Mouse (Mus musculus): ENCODE measurements around the gene Csad. TPM values are rescaled to one million over a fixed set of nuclear protein-coding genes. Genes with fewer than 3 reads are reported as not detected.

Gene Csad
- polyA plus RNA-seq, 1 experiment from 2014 or later = 34.6 TPM

- H3K27me3 ChIP-seq (ENCODE audit: control insufficient read depth, insufficient read depth, low read length) = no peaks in the 10 kb centered on the region
- H3K27ac ChIP-seq (replicated peaks; ENCODE audit: low read depth, low read length) = no peak overlapping the region
- ATAC-seq (replicated peaks; ENCODE audit: insufficient number of reproducible peaks, low FRiP score, low TSS enrichment, low read depth) (no peak), DNase-seq (ENCODE audit: low spot score) (peak; percentile 84)
- no peak overlapping the region for H3K9ac ChIP-seq (replicated peaks; ENCODE audit: low read length)
- no peaks in the 10 kb centered on the region for H3K4me1 ChIP-seq (ENCODE audit: control insufficient read depth, insufficient read depth, low read length)
- WGBS = 11% methylated on average over 6 of the region's 6 CpGs
- no peak overlapping the region for H3K4me3 ChIP-seq (ENCODE audit: low read depth, low read length)
- no peaks in the 10 kb centered on the region for H3K9me3 ChIP-seq (replicated peaks; ENCODE audit: control insufficient read depth, low read length)
- H3K36me3 ChIP-seq (replicated peaks; ENCODE audit: control insufficient read depth, insufficient read depth, low read depth, low read length) = no peaks in the 10 kb centered on the region
- no peak overlapping the region for H3K4me2 ChIP-seq (ENCODE audit: low read depth, low read length)
Observed at GRCm38 (mm10) chr15:102178279-102178678, 26.2 kb downstream of the Csad start.

DNA sequence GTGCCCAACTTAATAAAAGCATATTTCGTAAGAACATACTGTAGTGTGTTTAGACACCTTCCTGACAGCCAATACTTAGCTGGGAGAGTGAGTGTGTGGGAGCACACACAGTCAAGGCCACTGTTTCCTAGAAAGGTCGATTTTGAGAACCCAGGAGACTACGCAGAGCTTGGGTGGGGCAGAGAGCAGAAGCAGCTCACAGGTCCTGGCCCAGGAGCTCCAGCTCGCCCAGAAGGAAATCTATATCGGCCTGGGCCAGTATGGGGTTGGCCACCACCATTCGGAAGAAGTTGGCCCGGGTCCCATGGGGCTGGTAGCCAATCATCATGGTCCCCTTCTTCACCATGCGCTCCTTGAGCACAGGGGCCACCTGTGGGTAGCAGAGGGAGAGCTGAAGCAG is 27.1 kb downstream of the Csad start:
- no peaks in the 10 kb centered on the region for H3K36me3 ChIP-seq (replicated peaks; ENCODE audit: control insufficient read depth, insufficient read depth, low read depth, low read length)
- H3K4me2 ChIP-seq (ENCODE audit: low read depth, low read length) = no peak overlapping the region
- no peak overlapping the region for H3K4me3 ChIP-seq (ENCODE audit: low read depth, low read length)
- no peak overlapping the region for H3K9ac ChIP-seq (replicated peaks; ENCODE audit: low read length)
- H3K27ac ChIP-seq (replicated peaks; ENCODE audit: low read depth, low read length) = no peak overlapping the region
- no peaks in the 10 kb centered on the region for H3K4me1 ChIP-seq (ENCODE audit: control insufficient read depth, insufficient read depth, low read length)
- ATAC-seq (replicated peaks; ENCODE audit: insufficient number of reproducible peaks, low FRiP score, low TSS enrichment, low read depth) (no peak), DNase-seq (ENCODE audit: low spot score) (no peak)
- no peaks in the 10 kb centered on the region for H3K9me3 ChIP-seq (replicated peaks; ENCODE audit: control insufficient read depth, low read length)
- 92% methylated on average over 8 of the region's 8 CpGs for WGBS
- H3K27me3 ChIP-seq (ENCODE audit: control insufficient read depth, insufficient read depth, low read length) = no peaks in the 10 kb centered on the region

GRCm38 (mm10) chr15:102176571-102177316 is 27.8 kb downstream of the Csad start:
- no peak overlapping the region for H3K9ac ChIP-seq (replicated peaks; ENCODE audit: low read length)
- DNase-seq (ENCODE audit: low spot score) (no peak), ATAC-seq (replicated peaks; ENCODE audit: insufficient number of reproducible peaks, low FRiP score, low TSS enrichment, low read depth) (no peak)
- no peak overlapping the region for H3K27ac ChIP-seq (replicated peaks; ENCODE audit: low read depth, low read length)
- no peak overlapping the region for H3K4me3 ChIP-seq (ENCODE audit: low read depth, low read length)
- no peak overlapping the region for H3K4me2 ChIP-seq (ENCODE audit: low read depth, low read length)
- H3K4me1 ChIP-seq (ENCODE audit: control insufficient read depth, insufficient read depth, low read length) = no peaks in the 10 kb centered on the region
- 89% methylated on average over 7 of the region's 7 CpGs for WGBS
- H3K27me3 ChIP-seq (ENCODE audit: control insufficient read depth, insufficient read depth, low read length) = no peaks in the 10 kb centered on the region
- H3K36me3 ChIP-seq (replicated peaks; ENCODE audit: control insufficient read depth, insufficient read depth, low read depth, low read length) = no peaks in the 10 kb centered on the region
- H3K9me3 ChIP-seq (replicated peaks; ENCODE audit: control insufficient read depth, low read length) = no peaks in the 10 kb centered on the region

DNA sequence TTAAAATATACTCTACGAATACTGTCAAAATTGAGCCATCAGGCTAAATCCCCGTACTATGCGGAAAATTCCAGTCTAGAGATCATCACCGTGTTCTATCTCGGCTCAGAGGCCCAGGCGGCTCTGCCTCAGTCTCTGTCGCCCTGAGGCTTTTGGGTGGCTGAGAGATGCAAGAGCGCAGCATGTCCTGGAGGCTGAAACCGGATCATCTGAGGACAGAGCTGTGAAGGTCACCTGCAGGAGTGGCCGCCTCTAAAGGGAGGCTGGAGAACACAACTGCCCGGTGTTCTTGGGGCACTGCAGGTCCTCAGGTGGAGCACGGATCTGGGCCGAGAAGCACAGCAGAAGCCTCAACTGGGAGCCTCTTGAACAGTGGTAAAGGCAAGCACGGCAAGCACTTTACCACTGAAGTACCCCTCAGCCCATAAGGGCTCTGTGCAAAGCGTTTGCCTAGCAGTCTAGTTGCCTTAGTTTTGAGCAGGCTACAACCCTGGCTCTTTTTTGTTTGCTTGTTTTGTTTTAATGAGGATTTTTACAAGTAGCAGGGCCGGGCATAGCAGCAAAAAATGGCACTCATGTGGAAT is 28.7 kb downstream of the Csad start:
- H3K4me3 ChIP-seq (ENCODE audit: low read depth, low read length) = no peak overlapping the region
- H3K4me2 ChIP-seq (ENCODE audit: low read depth, low read length) = no peak overlapping the region
- no peaks in the 10 kb centered on the region for H3K27me3 ChIP-seq (ENCODE audit: control insufficient read depth, insufficient read depth, low read length)
- H3K9ac ChIP-seq (replicated peaks; ENCODE audit: low read length) = no peak overlapping the region
- DNase-seq (ENCODE audit: low spot score) = no peak
- H3K27ac ChIP-seq (replicated peaks; ENCODE audit: low read depth, low read length) = no peak overlapping the region
- no peak for ATAC-seq (replicated peaks; ENCODE audit: insufficient number of reproducible peaks, low FRiP score, low TSS enrichment, low read depth)
- H3K4me1 ChIP-seq (ENCODE audit: control insufficient read depth, insufficient read depth, low read length) = no peaks in the 10 kb centered on the region
- H3K36me3 ChIP-seq (replicated peaks; ENCODE audit: control insufficient read depth, insufficient read depth, low read depth, low read length) = no peaks in the 10 kb centered on the region
- 85% methylated on average over 16 of the region's 16 CpGs for WGBS
- H3K9me3 ChIP-seq (replicated peaks; ENCODE audit: control insufficient read depth, low read length) = no peaks in the 10 kb centered on the region

- Histone ChIP-seq H3K36me3 (replicated peaks; ENCODE audit: control insufficient read depth, insufficient read depth, low read depth, low read length) (no peaks in the 10 kb centered on the region), H3K9ac (replicated peaks; ENCODE audit: low read length) (no peak overlapping the region), H3K27ac (replicated peaks; ENCODE audit: low read depth, low read length) (no peak overlapping the region), H3K4me2 (ENCODE audit: low read depth, low read length) (no peak overlapping the region), H3K4me1 (ENCODE audit: control insufficient read depth, insufficient read depth, low read length) (no peaks in the 10 kb centered on the region), H3K4me3 (ENCODE audit: low read depth, low read length) (no peak overlapping the region), H3K27me3 (ENCODE audit: control insufficient read depth, insufficient read depth, low read length) (no peaks in the 10 kb centered on the region), H3K9me3 (replicated peaks; ENCODE audit: control insufficient read depth, low read length) (no peaks in the 10 kb centered on the region)
- DNase-seq (ENCODE audit: low spot score) (no peak), ATAC-seq (replicated peaks; ENCODE audit: insufficient number of reproducible peaks, low FRiP score, low TSS enrichment, low read depth) (no peak)
- 63% methylated on average over 3 of the region's 3 CpGs for WGBS
Observed at GRCm38 (mm10) chr15:102173581-102173980, 30.9 kb downstream of the Csad start.

DNA sequence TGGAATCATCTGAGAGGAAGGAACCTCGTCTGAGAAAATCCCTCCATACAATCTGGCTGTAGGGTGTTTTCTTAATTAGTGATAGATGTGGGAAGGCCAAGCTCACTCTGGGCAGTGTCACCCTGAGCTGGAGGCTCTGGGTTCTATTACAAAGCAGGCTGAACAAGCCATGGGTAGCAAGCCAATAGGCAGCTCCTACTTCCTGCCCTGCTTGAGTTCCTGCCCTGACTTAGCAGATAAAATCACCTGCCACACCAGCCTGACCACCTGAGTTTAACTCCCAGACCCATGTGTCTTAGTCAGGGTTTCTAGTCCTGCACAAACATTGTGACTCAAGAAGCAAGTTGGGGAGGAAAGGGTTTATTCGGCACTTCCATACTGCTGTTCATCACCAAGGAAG is 35.5 kb downstream of the Csad start:
- H3K9ac ChIP-seq (replicated peaks; ENCODE audit: low read length) = no peak overlapping the region
- no peak overlapping the region for H3K4me3 ChIP-seq (ENCODE audit: low read depth, low read length)
- H3K36me3 ChIP-seq (replicated peaks; ENCODE audit: control insufficient read depth, insufficient read depth, low read depth, low read length) = no peaks in the 10 kb centered on the region
- DNase-seq (ENCODE audit: low spot score) (no peak), ATAC-seq (replicated peaks; ENCODE audit: insufficient number of reproducible peaks, low FRiP score, low TSS enrichment, low read depth) (no peak)
- 59% methylated on average over 2 of the region's 2 CpGs for WGBS
- no peak overlapping the region for H3K27ac ChIP-seq (replicated peaks; ENCODE audit: low read depth, low read length)
- no peak overlapping the region for H3K4me2 ChIP-seq (ENCODE audit: low read depth, low read length)
- H3K9me3 ChIP-seq (replicated peaks; ENCODE audit: control insufficient read depth, low read length) = no peaks in the 10 kb centered on the region
- H3K27me3 ChIP-seq (ENCODE audit: control insufficient read depth, insufficient read depth, low read length) = no peaks in the 10 kb centered on the region
- no peaks in the 10 kb centered on the region for H3K4me1 ChIP-seq (ENCODE audit: control insufficient read depth, insufficient read depth, low read length)

DNA sequence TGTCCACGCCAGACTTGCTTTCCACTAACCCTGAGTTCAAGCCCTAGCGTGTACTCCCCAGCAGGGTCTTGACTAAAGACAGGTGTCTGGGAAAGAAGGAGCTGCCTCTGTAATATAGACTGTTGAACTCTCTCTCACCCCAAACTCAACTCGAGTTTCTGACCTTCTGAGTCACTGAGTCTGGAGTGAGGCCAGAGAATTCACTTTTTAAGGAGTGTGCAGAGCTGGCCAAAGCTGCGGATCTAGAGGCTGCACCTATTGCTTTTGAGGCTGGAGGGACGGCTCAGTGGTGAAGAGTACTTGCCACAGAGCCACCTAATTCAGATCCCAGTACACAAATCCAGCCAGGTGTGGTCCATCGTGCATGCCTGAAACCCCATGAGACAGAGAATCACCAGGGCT is 36.9 kb downstream of the Csad start:
- no peaks in the 10 kb centered on the region for H3K27me3 ChIP-seq (ENCODE audit: control insufficient read depth, insufficient read depth, low read length)
- 29% methylated on average over 6 of the region's 6 CpGs for WGBS
- H3K36me3 ChIP-seq (replicated peaks; ENCODE audit: control insufficient read depth, insufficient read depth, low read depth, low read length) = no peaks in the 10 kb centered on the region
- H3K27ac ChIP-seq (replicated peaks; ENCODE audit: low read depth, low read length) = peak overlapping the region; percentile 29; the same call in 1 of the 2 replicates
- DNase-seq (ENCODE audit: low spot score) (peak; percentile 72), ATAC-seq (replicated peaks; ENCODE audit: insufficient number of reproducible peaks, low FRiP score, low TSS enrichment, low read depth) (peak; percentile 63; the same call in 1 of the 2 replicates)
- no peaks in the 10 kb centered on the region for H3K4me1 ChIP-seq (ENCODE audit: control insufficient read depth, insufficient read depth, low read length)
- no peak overlapping the region for H3K9ac ChIP-seq (replicated peaks; ENCODE audit: low read length)
- H3K4me3 ChIP-seq (ENCODE audit: low read depth, low read length) = no peak overlapping the region
- H3K4me2 ChIP-seq (ENCODE audit: low read depth, low read length) = no peak overlapping the region
- H3K9me3 ChIP-seq (replicated peaks; ENCODE audit: control insufficient read depth, low read length) = no peaks in the 10 kb centered on the region

DNA sequence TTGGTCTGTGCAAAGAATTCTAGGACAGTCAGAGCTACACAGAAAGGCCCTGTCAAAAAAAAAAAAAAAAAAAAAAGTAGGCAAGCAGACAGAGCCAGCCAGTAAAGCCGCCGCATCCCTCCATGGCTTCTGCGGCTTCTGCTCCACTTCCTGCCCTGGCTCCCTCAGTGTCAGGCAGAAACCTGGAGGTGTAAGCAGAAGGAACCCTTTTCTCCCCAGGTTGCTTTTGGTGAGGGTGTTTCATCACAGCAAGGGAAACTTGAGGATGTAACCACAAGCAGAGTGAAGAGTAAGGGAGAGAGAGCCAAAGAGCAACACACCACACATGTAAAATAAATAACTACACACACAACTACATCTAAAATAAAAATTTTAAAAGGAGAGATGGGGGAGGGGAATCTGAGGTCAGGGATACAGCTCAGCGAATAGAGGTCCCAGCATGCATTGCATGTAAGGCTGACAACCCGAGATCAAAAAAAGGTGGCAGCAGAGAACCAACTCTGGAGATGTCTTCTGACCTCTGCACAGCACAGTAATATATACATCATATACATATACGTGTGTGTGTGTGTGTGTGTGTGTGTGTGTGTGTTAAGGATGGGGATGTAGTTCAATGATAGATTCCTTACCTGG is 38.9 kb downstream of the Csad start:
- Histone ChIP-seq H3K9me3 (replicated peaks; ENCODE audit: control insufficient read depth, low read length) (no peaks in the 10 kb centered on the region), H3K9ac (replicated peaks; ENCODE audit: low read length) (no peak overlapping the region; the same call in 1 of the 2 replicates), H3K27me3 (ENCODE audit: control insufficient read depth, insufficient read depth, low read length) (no peaks in the 10 kb centered on the region), H3K27ac (replicated peaks; ENCODE audit: low read depth, low read length) (no peak overlapping the region), H3K4me2 (ENCODE audit: low read depth, low read length) (no peak overlapping the region), H3K36me3 (replicated peaks; ENCODE audit: control insufficient read depth, insufficient read depth, low read depth, low read length) (no peaks in the 10 kb centered on the region), H3K4me1 (ENCODE audit: control insufficient read depth, insufficient read depth, low read length) (no peaks in the 10 kb centered on the region), H3K4me3 (ENCODE audit: low read depth, low read length) (no peak overlapping the region)
- DNase-seq (ENCODE audit: low spot score) = peak; percentile 26
- 30% methylated on average over 6 of the region's 6 CpGs for WGBS
- ATAC-seq (replicated peaks; ENCODE audit: insufficient number of reproducible peaks, low FRiP score, low TSS enrichment, low read depth) = no peak

All from embryonic facial prominence, embryonic 11.5 days (tissue).